Mouse (Mus musculus) layer of hippocampus, adult 9-11 months (tissue): ENCODE data around the gene Rasgrp3.
A peak's percentile ranks its signal among the peaks of the same experiment; 100 is the strongest.

Experiments used
- DNase-seq: peaks from one replicate; pipeline ENCODE4 v3.0.0; 2022

Rasgrp3 gene

GRCm38 (mm10) chr17:75506097-75506675 lies 70.5 kb downstream of the Rasgrp3 start:
- DNase-seq, result no peak

- no peak for DNase-seq
These were observed 71.3 kb downstream of the Rasgrp3 start for GRCm38 (mm10) chr17:75506708-75507641.

- no peak for DNase-seq
These were observed 73.6 kb downstream of the Rasgrp3 start for GRCm38 (mm10) chr17:75509257-75509656.

- no peak for DNase-seq
These were observed 80.9 kb downstream of the Rasgrp3 start for GRCm38 (mm10) chr17:75516591-75516990.

GRCm38 (mm10) chr17:75518181-75518901 lies 82.6 kb downstream of the Rasgrp3 start:
- no peak for DNase-seq

- DNase-seq, result peak; percentile 40
These were observed 83.7 kb downstream of the Rasgrp3 start for GRCm38 (mm10) chr17:75519239-75519900.

GRCm38 (mm10) chr17:75521236-75521842 lies 85.6 kb downstream of the Rasgrp3 start:
- no peak for DNase-seq

- no peak for DNase-seq
These were observed 86.8 kb downstream of the Rasgrp3 start for GRCm38 (mm10) chr17:75522347-75523065.

- DNase-seq, result peak; percentile 58
These were observed 88.1 kb downstream of the Rasgrp3 start for GRCm38 (mm10) chr17:75523812-75524211.

- no peak for DNase-seq
These were observed 90.7 kb downstream of the Rasgrp3 start for GRCm38 (mm10) chr17:75526411-75526810.

GRCm38 (mm10) chr17:75529222-75529935 lies 93.7 kb downstream of the Rasgrp3 start:
- DNase-seq, result no peak

GRCm38 (mm10) chr17:75532469-75532986 lies 96.8 kb downstream of the Rasgrp3 start:
- DNase-seq, result no peak

GRCm38 (mm10) chr17:75534314-75535020 lies 98.8 kb downstream of the Rasgrp3 start:
- DNase-seq, result no peak

GRCm38 (mm10) chr17:75535612-75536011 lies 99.9 kb downstream of the Rasgrp3 start:
- DNase-seq, result no peak

- peak; percentile 63 for DNase-seq
These were observed 100.8 kb downstream of the Rasgrp3 start for GRCm38 (mm10) chr17:75536396-75537049.

GRCm38 (mm10) chr17:75537050-75537445 lies 101.4 kb downstream of the Rasgrp3 start:
- no peak for DNase-seq

- DNase-seq, result no peak
These were observed 102.7 kb downstream of the Rasgrp3 start for GRCm38 (mm10) chr17:75538431-75538830.

- DNase-seq, result no peak
These were observed 103.4 kb downstream of the Rasgrp3 start for GRCm38 (mm10) chr17:75539130-75539529.

- no peak for DNase-seq
These were observed 104.1 kb downstream of the Rasgrp3 start for GRCm38 (mm10) chr17:75539841-75540240.

GRCm38 (mm10) chr17:75543434-75543833 lies 107.7 kb downstream of the Rasgrp3 start:
- DNase-seq, result no peak
